Mouse (Mus musculus): ENCODE results near the gene Atxn3.
A peak's percentile ranks its signal among the peaks of the same experiment; 100 is the strongest.
"Not testable (repeated sequence)": the region's sequence is repeated elsewhere in the genome, so short reads cannot be mapped to it uniquely, and the experiment has no call there.

Gene Atxn3

DNA sequence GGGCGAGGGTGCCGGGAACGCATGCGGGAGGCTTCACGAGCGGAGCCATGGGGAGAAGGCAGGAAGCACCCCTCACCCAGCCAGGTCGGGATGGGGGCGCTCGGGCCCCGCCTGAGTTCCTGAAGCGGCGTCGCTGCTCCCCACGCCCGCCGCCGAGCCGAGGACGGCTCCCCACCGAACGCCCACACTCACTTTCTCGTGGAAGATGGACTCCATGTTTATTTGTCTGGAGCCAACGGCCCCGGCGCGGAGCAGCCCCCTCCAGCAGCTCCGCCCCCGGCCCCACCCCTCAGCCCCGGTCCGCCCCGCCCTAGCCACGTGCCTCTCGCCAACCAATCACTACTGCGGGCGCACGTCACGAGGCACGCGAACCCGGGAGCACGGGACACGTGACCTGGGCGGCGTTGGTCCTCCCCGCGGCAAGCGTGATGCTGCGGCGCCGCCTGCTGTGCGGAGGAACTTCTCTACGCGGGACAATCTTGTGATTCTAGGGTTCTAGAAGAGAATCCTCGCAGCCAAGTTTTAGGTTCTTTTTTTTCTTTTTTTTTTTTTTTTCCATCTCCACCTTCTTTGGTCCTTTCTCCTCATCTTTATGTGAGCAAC, at the start of gene Atxn3:
Gene Atxn3, minus strand, starts transcription at position 305 of the 603 bp plus-strand sequence.
- DNase-seq (ENCODE audit: low spot score in 2 of 2): peak; percentile 94 to 99

DNA sequence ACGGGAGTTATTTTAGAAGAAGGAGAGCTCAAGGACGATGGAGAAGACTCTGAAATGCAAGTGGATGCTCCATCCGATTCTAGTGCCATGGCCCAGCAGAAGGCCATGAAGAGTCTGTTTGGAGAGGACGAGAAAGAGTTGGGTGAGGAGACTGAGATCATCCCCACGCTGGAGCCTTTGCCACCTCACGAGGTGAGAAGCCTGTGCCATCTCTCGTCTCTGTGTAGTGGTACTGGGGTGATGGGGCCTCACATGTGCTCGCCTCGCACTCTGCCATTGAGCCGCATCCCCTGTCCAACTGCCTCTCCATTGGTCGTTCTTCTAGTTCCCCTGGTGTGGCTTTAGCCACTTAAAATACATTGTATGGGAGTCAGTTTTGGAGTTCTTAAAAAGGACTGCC, 42.7 kb upstream of the Atxn3 start:
- DNase-seq (ENCODE audit: low spot score in 2 of 2): no peak

DNA sequence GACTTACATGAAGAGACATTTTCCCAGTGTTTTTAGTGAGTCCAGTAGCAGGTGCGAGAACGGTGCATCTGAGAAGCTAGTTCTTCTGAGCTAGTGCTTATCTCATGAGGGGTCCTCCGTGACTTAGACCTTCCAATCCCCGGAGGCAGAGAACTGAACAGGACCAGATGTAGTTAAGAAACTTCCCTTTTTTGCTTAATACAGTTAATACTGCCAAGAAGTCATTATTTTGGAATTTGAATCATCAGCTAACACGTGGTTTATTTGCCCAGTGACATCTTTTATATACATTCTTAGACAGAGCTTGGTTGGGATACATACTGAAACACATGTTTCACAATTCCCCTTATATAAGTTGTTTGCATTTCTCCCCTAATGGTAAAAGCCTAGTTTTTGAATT, 40.9 kb upstream of the Atxn3 start:
- no peak for DNase-seq (ENCODE audit: low spot score in 2 of 2)

DNA sequence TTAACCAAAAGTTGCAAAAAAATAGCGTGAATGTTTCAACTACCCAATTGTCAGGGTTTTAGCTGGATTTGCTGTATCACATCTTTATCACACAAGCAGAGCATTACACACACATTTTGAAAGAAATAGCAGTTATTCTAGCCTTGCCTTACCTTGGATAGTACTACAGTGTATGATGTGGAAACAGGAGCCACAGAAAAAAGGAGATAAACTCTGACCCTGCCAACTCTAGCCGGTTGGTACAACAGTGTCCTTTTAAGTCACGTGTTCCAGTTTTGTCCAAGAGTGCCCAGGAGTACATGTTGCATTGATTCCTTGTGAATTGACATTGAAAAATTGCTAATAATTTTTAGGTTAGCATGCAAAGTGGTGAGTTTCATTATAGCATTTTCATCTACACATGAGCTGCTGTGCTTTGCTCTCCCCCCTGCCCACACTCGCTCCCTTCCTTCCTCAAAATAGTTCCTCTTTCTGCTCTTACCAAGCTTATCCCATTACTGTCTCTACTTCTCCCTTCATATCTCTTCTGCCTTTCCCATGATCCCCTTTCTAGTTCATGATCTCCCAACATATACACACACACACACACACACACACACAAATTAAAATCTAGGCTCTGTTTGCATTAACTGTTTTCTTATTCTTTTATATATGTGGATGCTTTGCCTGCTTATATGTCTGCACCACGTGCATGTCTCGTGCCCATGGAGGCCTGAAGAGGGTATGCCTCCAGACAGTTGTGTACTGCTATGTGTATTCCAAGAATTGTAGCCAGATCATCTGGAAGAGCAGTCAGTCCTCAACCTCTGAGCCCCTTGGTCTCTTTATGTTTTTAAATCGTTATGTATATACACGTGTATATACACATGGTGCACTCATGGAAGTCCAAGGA, 36.8 kb upstream of the Atxn3 start:
- DNase-seq (ENCODE audit: low spot score in 2 of 2): no peak

DNA sequence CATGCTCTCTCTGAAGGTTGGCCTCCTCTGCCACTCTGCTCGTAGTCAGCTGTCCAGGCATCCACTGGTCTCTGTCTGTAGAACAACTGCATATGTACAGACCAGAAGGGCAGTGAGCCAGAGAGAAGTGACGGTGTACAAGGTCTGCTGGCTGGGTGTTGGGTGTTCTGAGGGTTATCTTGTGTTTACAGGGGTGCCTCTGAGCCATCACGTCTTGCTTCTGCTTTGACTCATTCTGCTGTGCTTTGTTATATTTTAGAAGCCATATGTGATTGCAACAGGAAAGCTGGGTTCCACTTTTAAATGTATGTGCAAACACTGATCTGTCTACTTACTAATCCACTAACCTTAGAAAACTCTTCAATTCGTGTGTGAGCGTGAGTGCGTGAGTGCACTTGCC, 29.6 kb upstream of the Atxn3 start:
- no peak for DNase-seq (ENCODE audit: low spot score in 2 of 2)

DNA sequence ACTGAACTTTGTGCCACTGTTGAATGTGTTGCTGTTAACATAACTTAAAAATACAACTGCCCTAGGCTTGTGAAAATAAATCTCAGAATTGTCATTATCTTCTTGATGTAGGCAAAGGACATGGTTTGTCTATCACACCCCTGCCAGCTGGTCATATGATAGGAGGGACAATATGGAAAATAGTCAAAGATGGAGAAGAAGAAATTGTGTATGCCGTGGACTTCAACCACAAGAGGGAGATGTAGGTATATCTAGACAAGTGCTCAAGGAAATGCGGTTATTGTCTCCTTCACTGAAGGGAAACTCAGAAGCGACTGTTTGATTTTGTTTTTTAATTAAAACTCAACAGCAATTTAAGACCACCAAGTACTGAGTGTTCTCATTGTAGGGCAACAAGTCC, 27.1 kb upstream of the Atxn3 start:
- no peak for DNase-seq (ENCODE audit: low spot score in 2 of 2)

DNA sequence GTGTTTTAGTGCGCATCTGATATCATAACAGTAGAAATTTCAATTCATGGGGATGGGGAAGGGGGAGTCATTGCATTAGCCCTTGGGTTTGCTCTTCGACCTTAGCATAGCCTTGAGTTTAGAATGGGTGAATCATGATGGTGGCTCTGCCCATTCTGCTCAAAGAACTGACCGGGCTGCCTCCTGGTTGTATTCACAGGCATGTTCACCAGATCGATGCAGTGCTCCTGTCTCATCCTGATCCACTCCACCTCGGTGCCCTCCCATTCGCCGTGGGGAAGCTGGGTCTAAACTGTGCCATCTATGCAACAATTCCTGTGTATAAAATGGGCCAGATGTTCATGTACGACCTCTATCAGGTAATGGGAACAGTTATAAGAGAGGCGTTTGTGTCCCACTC, 24.9 kb upstream of the Atxn3 start:
- no peak for DNase-seq (ENCODE audit: low spot score in 2 of 2)

DNA sequence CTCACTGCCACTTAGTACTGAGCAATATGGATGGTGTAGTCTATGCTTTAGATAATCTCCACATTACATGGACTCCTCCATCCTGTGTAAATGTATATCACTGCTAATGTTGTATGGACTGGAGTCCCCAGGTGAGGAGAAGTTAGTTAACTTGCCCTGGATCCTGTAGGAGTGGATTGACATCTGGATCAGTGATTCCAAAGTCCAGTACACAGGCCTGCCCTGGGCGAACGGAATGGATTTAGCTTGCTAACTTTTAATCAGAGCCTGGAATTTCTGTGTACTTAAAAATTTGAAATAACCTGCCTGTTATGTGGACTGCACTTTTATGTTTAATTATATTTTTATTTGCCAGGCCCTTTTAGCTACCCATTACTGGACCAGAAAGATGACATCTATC, 23.5 kb upstream of the Atxn3 start:
- DNase-seq (ENCODE audit: low spot score in 2 of 2): no peak

DNA sequence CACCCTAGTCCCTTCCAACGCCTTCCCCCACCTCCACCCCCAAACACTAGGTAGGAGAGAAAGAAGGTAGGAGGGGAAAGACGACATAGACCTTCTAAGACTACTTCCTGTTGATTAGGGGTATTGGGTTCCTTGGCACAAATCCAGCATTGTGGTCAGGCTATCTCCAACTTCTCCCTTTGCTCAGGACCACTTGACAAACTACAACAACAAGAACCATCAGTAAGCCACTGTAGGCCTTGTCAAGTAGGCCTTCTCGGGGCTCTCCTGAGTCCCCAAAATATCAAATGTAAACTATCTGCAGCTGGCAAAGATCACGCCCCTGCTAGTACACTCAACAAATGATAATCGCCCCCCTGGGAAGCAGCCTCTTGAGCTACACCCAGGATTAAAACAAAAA, 22.2 kb upstream of the Atxn3 start:
- peak in 1 of 2 experiments; percentile 34 for DNase-seq (ENCODE audit: low spot score in 2 of 2)

DNA sequence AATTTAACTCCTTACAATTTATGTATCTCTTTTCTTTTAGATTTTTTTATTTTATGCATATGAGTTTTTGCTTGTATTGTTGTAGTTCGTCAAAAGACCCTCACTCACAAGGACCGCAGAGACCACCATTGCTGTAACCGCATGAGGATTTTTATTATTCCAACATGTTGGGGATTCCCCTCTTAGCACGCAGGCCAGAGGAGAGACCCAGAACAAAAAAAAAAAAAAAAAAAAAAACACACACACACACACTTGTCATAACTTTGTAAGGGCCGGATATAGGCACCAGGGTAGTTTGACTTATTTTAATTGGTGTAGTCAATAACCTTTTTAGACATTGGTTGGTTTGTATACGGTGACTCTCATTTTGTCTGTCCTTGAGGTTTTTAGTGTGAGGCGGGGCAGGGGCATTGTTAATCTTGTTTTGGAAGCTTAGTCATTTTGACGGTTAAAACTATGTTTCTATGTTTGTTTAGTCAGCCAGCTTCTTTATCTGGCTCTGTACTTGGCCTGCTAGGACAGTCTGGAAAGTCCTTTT, 21.2 kb upstream of the Atxn3 start:
- DNase-seq (ENCODE audit: low spot score in 2 of 2): no peak

DNA sequence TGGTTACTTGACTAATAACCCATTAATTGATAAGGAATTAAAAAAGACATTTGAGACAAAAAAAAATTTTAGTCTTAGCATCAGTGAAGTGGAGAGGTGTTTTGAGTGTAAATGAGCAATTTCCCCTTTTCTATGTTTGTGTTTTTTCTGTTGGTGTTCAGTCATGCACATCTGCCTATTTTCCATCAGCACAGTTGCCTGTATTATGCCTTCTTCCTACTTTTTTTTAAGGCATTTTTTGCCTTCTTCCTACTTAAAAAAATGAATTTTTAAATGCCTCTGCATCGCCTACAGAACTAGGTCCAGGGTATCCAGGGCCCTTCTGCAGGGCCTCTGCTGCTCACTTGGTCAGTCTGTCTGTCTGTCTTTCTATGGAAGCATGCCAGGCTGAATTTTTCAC, 20.5 kb upstream of the Atxn3 start:
- DNase-seq (ENCODE audit: low spot score in 2 of 2): no peak

DNA sequence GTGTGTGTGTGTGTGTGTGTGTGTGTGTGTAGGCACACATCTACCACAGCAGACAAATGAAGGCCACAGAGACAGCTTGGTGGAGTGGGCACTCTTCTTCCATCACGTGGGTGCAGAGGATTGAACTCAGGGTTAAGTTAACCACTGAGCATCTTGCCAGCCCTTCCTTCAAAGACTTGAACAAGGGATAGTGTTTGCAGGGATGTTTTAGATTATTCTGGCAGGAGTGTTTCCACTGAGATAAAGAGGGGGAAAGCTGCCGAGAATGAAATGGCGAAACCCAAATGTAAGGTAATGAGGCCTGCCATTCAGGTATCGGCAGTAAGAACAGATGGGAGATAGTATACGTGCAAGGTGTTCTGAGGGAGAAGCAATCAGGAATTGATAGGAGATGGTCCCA, 20.1 kb upstream of the Atxn3 start:
- no peak for DNase-seq (ENCODE audit: low spot score in 2 of 2)

DNA sequence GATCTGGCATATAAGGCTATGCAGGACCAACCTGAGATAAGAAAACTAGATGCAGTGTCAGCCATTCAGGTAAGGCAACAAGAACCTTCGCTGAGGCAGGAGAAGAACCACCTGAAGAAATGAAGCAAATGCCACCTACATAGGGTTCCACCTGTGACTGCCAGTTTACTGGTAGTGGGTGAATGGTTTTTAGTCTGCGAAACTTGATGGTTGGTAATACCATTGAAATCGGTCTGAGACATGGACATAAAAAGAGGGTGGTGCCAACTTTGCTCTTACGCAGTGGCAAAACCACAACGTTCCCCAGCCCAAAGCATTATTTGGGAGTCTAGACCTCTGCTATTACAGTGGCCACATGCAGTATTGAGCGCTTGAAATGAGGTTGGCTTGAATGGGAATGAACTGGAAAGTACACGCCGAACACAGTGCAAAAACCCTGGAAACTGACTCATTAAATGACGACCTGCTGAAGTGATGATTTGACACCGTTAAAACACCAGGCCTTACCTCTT, 19.4 kb upstream of the Atxn3 start:
- peak in 1 of 2 experiments; percentile 19 for DNase-seq (ENCODE audit: low spot score in 2 of 2)

DNA sequence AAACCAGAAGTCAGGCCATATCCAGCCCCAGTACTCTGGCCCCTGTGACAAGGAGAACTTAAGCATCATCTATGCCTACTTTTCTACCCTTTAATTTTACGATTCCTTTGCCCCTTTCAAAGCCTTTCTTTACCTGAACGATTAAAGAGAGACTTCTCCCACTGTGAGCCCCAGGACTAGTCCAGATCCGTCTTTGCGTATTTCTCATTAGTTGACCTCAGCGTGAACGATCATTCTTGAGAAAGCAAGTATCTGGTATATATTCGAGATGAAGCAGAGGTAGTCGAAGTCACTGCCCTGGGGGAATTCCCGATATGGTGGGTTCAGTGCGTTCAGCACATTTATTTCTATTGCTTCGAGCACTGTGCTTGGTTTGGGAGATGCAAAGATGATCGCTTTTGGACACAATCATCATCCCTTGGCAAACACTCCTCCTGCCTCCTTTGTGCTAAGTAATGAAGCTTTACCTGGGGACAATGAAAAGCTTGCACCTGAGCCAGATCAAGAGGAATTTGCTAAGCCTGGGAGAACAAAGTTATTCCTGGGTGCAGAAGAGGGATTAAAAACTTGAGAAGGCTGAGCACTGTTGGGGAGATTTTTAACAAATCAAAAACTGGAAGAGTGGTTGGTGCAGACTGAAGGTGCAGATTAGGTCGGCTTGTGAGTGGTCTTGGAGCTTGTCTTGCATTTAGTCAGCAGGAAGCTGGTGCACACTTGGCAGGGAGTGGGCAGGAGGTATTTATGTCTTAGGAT, 18.8 kb upstream of the Atxn3 start:
- no peak for DNase-seq (ENCODE audit: low spot score in 2 of 2)

DNA sequence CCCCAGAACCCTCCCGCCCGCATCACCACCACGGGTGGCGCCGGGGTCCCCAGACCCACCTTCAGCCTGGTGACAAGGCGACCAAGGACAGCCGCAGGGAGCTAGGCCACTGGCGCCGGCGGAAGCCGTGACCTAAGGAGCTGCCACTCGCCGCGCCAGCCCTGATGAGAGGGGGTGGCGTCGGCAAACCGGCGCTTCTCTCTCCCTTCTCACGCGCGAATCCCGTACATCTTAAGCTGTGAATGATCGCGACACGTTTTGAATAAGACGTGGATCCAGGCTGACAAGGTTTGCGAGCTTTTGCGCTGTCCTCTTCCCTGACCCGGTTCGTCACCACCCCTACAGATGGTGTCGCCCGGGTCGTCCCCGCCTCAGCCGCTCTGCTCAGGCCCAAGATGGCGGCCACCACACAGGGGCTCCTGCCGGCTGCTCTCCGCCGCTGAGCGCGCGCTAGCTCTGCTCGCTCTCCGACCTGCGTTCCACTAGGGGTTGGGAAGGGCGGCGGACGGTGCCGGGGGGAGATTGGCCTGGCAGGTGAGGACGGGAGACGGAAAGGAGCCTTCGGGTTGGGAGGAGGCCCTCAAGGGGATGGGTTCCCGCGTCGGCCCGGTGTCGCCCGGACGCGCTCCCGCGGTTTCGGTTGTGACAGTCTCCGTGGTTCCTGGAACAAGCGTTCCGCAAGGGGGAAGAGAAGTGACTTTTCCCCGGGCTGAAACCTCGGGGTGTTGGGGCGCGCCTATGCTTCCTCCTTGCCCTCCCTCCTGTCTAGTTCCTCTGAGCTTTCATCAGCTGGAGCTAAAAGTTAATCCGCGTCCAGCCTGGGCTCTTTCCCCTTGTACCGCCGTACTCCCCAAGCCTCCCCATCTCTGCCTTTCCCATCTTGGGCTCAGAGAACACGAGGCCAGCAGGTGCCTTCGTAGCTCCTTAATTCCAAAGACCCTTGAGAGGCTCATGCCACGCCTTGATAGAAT, 17.8 kb upstream of the Atxn3 start, which contains the start of gene Cpsf2:
Gene Cpsf2, plus strand, starts transcription at position 388 of the 971 bp plus-strand sequence.
- peak; percentile 88 to 93 for DNase-seq (ENCODE audit: low spot score in 2 of 2)

DNA sequence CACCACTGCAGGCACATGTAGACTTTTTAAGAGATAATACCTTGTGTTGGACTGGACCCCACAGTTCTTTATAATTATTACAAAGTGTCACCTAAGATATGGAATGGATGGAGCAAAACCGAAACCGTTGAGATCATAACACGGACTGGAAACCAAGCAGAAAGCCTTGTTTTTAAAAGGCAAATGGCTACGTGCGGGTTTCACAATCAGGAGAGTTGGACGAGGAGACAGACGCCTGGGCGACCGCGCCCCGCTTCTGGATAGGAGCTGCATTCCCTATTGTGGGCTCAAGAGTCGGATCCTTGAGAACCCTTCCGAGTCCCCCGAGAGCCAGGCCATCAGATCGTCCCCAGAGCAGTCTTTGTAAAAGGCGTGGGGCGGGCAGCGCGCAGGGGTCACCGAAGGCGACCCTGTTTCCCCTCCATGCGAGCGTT, 17.1 kb upstream of the Atxn3 start:
- peak in 1 of 2 experiments; percentile 16 for DNase-seq (ENCODE audit: low spot score in 2 of 2)

DNA sequence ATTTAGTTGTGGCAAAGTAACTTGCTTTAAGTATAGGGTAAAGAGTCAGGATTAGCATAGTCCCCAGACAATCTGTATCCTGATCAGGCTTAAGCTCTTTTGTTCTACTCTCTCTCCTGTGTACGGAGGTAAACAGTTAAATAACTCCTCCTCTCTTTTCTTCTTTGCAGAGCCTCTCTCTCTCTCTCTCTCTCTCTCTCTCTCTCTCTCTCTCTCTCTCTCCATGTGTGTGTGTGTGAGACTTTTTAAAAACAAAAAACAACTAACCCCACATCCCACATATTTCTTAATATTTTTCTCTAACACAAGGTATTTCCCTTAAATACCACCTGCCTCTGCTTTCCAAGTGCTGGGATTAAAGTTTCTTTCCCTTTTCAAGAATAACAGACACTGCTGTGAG, 16.5 kb upstream of the Atxn3 start:
- DNase-seq (ENCODE audit: low spot score in 2 of 2): no peak

DNA sequence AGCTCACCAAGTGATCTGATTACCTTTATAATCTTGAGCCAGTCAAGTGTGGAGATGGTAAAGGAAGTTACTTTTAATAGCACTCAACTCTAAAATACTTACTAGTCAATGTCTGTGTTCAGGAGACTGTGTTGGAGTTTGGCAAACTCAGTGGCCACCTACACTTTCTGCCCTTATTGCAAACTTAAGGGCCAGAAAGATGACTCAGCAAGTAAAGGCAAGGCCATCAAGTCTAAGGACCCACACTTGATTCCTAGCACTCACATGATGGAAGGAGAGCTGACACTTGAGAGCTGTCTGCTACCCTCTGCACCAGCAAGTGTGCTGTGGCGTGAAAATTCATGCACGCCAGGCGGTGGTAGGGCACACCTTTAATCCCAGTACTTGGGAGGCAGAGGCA, 14.2 kb upstream of the Atxn3 start:
- DNase-seq (ENCODE audit: low spot score in 2 of 2): no peak

DNA sequence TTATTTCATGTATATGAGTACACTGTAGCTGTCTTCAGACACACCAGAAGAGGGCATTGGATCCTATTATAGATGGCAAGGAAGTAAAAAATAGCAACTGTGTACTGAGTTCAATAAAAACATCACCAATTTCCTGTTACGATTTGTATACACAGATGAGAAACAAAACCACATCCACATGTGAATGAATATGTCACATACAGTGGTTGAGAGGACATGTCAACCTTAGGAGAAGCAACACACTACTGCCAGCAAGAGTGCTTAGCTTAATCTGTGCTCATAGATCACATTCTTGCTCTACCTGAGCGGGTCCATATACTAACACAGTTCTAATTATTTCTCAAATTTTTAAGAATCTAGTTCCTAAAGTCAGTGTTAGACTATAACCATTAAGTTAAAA, 13.3 kb upstream of the Atxn3 start:
- DNase-seq (ENCODE audit: low spot score in 2 of 2): no peak

DNA sequence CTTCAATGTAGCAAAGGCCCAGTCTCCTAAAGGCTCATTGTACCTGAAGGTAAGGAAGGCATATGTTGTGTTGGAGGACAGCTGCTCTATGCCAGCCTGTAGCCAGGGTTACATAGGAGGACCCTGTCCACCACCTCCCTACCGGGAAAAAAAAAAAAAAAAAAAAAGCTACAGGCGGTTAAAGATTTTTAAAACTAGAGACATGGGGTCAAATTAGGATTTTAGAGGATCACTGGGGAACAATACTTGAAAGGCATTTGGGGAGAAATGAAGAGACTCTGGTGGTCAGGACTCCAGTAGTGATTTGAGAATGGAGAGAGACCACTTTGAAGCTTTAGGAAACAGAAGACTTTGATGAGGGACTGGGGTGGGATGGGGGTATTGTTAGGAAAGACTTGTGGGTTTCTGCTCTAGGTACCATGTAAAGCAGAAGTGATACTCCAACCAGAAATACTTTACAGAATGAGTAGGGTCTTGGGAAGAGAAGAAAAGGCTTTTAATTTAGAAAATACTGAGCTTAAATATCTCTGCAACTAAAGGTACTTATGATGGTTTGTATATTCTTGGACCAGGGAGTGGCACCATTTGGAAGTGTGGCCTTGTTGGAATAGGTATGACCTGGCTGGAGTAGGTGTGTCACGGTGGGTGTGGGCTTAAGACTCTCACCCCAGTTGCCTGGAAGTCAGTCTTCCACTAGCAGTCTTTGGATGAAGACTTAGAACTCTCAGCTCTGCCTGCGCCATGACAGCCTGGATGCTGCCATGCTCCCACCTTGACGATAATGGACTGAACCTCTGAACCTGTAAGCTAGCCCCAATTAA, 1.1 kb upstream of the Atxn3 start:
- DNase-seq (ENCODE audit: low spot score in 2 of 2): not testable (repeated sequence)

Measured in spleen, postnatal 10 days (tissue).